Mouse (Mus musculus) neural tube, embryonic 13.5 days (tissue): ENCODE results near the gene Zc2hc1c. TPM values are rescaled to one million over a fixed set of nuclear protein-coding genes. Genes with fewer than 3 reads are reported as not detected.

Experiments used
- ATAC-seq: fragments of 200-750 bp; cut with Nextera tagmentation; 2 replicates; pipeline ENCODE4 v1.8.0; 2017; ENCODE audit warnings: low read depth, mild to moderate bottlenecking, moderate TSS enrichment, moderate library complexity
- H3K27ac ChIP-seq: fragments of 300-500 bp; sonication (generic); replicated peaks from 2 replicates; pipeline ENCODE4 v1.5.1; 2015; ENCODE audit warnings: moderate library complexity, mild to moderate bottlenecking, inconsistent platforms
- H3K27me3 ChIP-seq: fragments of 300-500 bp; sonication (generic); 2 replicates; pipeline ENCODE4 v1.6.1; 2015; ENCODE audit warnings: mild to moderate bottlenecking, inconsistent platforms
- H3K36me3 ChIP-seq: fragments of 300-500 bp; sonication (generic); 2 replicates; pipeline ENCODE4 v1.6.1; 2015; ENCODE audit warnings: mild to moderate bottlenecking, inconsistent platforms
- H3K4me1 ChIP-seq: fragments of 300-500 bp; sonication (generic); replicated peaks from 2 replicates; pipeline ENCODE4 v1.6.1; 2015; ENCODE audit warnings: inconsistent platforms
- H3K4me2 ChIP-seq: fragments of 300-500 bp; sonication (generic); 2 replicates; pipeline ENCODE4 v1.6.1; 2015; ENCODE audit warnings: inconsistent platforms, mild to moderate bottlenecking, moderate library complexity
- H3K4me3 ChIP-seq: fragments of 300-500 bp; sonication (generic); 2 replicates; pipeline ENCODE4 v1.5.1; 2015; ENCODE audit warnings: mild to moderate bottlenecking, inconsistent platforms
- H3K9ac ChIP-seq: fragments of 300-500 bp; sonication (generic); 2 replicates; pipeline ENCODE4 v1.6.1; 2015; ENCODE audit warnings: moderate library complexity, mild to moderate bottlenecking, inconsistent platforms
- H3K9me3 ChIP-seq: fragments of 300-500 bp; sonication (generic); 2 replicates; pipeline ENCODE4 v1.6.1; 2016; ENCODE audit warnings: inconsistent platforms
- WGBS: fragments of 180-500 bp; shearing (Covaris S2); methylation state at CpG from one replicate; pipeline ENCODE4 v1.1.7; 2015; 5-methylcytosine and 5-hydroxymethylcytosine counted together
- polyA plus RNA-seq: library from polyadenylated mRNA; unstranded; fragments of >200 nt; fragmentation: Nextera tagmentation; extraction: Ambion mirVana; gene quantifications from 2 replicates; pipeline ENCODE4 v1.2.1, GENCODE M21; 2015

The Zc2hc1c gene
- polyA plus RNA-seq: 1.1 and 1.2 TPM in 2 replicates

DNA sequence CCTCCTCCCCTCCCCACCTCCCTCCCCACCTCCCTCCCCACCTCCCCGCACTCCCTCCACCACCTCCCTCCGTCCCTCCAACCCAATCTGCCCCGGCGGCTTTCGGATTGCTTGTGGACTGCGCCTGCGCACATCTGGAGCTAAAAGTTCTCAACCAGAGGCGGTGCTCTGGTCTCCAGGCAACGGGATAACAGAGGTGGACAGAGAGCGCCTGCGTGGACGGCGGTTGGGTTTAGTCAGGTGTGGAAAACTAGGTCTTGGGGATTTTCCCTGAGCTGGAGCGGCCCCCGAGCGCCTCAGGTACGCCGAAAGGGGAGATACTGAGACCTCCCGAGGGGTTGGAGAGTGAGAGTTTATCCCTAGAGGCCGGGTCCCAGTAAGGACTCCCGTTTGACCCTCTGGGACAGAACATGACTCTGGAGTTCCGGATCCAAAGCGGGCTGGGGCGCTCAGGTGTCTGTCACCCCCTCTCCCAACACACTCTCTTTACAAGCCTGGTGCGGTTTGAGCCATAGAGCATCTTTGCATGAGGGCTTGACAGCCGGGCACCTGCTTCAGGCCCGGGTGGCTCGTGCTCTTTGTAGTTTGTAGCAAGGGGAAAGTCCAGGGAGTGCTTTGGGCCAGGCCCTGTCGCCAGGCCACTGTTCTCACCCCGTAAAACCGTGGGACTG, at the start of gene Zc2hc1c:
Gene Zc2hc1c, plus strand, starts transcription at position 106 of the 671 bp plus-strand sequence.
- Histone ChIP-seq H3K9me3 (no peaks in the 10 kb centered on the region; the same call in 1 of the 2 replicates), H3K4me1 (peaks cover 14% of the 10 kb centered on the region), H3K27me3 (peaks cover 5% of the 10 kb centered on the region), H3K9ac (peak within 1 kb of the TSS; percentile 70), H3K4me3 (peak within 1 kb of the TSS; percentile 48), H3K27ac (no peak within 1 kb of the TSS), H3K4me2 (peak within 1 kb of the TSS; percentile 86), H3K36me3 (no peaks in the 10 kb centered on the region)
- WGBS: 3% methylated on average over 30 of the region's 31 CpGs
- peak; percentile 90 for ATAC-seq

DNA sequence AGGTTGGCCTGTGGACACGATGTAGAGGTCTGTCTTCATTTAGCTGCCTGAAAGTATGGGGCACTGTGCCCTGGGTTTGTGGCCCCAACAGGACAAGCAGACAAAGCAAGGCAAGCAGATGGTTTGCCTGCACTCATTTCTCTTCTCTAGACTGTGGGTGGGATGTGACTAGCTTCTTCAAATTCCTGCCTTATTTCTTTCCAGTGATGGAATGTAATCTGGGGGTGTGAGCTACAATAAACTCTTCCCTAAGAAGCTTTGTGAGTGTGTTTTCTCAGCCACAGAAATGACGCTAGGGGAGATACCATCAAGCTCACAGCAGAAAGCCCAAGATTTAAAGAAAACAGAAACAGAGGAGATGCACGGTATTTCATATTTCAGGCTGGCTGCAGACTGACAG, 36.3 kb upstream of the Zc2hc1c start:
- peaks cover 22% of the 10 kb centered on the region for H3K36me3 ChIP-seq
- no peak overlapping the region for H3K9ac ChIP-seq
- H3K9me3 ChIP-seq: no peaks in the 10 kb centered on the region
- H3K27me3 ChIP-seq: no peaks in the 10 kb centered on the region
- no peak for ATAC-seq
- H3K4me2 ChIP-seq: no peak overlapping the region
- H3K4me3 ChIP-seq: no peak overlapping the region
- WGBS: 86% methylated on average over 3 of the region's 3 CpGs
- H3K4me1 ChIP-seq: no peaks in the 10 kb centered on the region
- no peak overlapping the region for H3K27ac ChIP-seq

DNA sequence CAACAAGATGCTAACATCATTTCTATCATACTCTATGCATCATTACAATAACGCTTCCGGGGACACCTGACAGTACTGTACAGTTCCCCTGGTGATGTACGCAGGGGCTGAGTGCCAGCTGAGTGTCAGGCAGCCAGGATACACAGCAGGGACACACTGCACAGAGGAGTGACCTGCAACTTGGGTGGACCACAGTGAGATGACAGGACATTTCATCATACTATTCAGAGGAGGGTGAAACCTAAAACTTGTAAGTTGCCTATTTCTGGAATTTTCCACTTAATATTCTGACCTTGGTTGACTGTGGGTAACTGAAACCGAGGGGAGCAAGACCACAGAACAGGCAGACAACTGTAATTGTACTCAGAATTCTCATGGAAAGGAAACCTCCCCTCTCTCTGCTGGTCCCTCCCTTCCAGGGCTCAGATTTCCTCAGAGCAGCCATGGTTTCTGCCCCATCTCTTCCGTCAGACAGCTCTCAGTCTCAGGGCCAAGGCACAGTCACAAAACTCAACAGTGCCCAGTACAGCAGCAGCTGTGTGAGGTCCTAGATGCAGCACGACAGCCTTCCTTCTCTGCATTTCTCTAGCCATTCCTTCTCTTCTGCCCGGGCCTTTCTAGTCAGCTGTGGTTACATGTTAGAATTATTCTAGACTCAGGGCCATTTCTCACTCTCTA, 32.2 kb upstream of the Zc2hc1c start:
- H3K27me3 ChIP-seq: no peaks in the 10 kb centered on the region
- H3K36me3 ChIP-seq: peaks cover 20% of the 10 kb centered on the region
- no peak overlapping the region for H3K9ac ChIP-seq
- ATAC-seq: no peak
- no peaks in the 10 kb centered on the region for H3K9me3 ChIP-seq
- H3K4me1 ChIP-seq: no peaks in the 10 kb centered on the region
- H3K27ac ChIP-seq: no peak overlapping the region
- 68% methylated on average over 7 of the region's 7 CpGs for WGBS
- H3K4me3 ChIP-seq: no peak overlapping the region
- H3K4me2 ChIP-seq: no peak overlapping the region

DNA sequence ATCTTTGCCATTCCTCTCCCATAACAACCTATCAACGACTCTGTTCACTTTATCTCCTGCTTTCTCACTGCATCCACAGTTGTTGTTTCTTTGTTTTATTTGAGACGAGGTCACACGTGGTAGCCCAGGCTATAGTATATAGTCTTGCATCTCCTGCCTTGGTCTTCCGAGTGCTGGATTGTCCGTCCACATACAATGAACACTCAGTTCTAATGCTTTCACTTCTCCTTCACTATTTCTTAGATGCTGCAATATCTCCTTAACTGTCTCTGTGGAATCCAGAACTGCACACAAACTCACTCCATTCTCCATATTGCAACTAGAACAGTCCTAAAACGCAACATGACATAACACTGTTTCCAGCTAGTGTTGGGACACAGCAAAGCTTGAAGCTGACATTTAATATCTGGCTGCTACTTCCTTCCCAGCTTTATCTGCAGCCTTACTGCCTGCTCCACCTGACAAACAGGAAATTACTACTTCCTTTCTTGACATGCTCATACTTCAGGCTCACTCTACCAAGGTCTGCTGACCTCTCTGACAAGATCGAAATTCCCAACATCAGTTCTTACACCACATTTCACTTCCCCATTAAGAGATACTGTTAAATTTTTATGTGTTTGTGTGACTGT, 31.3 kb upstream of the Zc2hc1c start:
- Histone ChIP-seq H3K9ac (no peak overlapping the region), H3K27ac (no peak overlapping the region), H3K4me2 (no peak overlapping the region), H3K36me3 (peaks cover 20% of the 10 kb centered on the region), H3K27me3 (no peaks in the 10 kb centered on the region), H3K4me3 (no peak overlapping the region), H3K9me3 (no peaks in the 10 kb centered on the region), H3K4me1 (no peaks in the 10 kb centered on the region)
- 85% methylated on average over 7 of the region's 7 CpGs for WGBS
- ATAC-seq: no peak

DNA sequence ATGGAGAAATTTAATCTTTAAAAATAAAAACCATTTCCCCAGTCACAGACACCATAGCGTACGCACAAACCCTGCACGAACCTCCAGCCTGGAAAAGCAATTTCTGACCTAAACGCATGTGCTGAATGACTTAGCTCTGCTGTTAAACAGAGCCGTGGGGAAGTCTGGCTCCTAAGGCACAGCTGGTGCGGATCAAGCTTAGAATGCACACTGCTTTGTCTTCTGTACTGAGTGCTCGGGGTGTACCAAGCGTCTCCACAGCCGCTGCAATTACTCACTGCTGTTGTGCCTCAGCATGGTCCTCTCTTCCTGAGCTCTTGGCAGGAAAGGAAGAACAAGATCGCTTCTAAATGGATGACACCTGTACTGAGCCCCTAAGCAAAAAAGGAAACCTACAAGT, 25.9 kb upstream of the Zc2hc1c start:
- no peak for ATAC-seq
- peaks cover 16% of the 10 kb centered on the region for H3K4me1 ChIP-seq
- H3K36me3 ChIP-seq: peaks cover 20% of the 10 kb centered on the region
- no peak overlapping the region for H3K4me3 ChIP-seq
- no peaks in the 10 kb centered on the region for H3K9me3 ChIP-seq
- H3K27me3 ChIP-seq: no peaks in the 10 kb centered on the region
- WGBS: 40% methylated on average over 10 of the region's 10 CpGs
- peak overlapping the region; percentile 64 for H3K27ac ChIP-seq
- no peak overlapping the region for H3K4me2 ChIP-seq
- H3K9ac ChIP-seq: peak overlapping the region; percentile 14; the same call in 1 of the 2 replicates

DNA sequence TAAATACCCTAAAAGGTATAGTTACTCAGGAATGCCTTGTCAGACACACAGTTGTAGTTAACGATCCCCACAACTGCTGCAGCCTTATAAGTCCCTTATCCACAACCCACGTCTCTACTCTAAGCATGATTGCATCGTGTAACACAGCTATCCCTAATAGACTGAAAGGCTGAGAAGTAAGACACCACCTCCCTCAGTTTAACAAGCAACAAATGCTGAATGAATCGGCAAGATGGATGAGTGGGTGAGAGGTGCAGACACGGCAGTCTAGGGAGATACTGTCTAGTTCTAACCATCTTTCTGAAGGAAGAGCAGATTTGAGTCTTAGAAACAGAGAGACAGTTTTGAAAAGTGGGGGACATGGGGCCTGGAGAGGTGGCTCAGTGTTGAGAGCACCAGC, 25.2 kb upstream of the Zc2hc1c start:
- peaks cover 16% of the 10 kb centered on the region for H3K4me1 ChIP-seq
- H3K4me2 ChIP-seq: no peak overlapping the region
- no peak overlapping the region for H3K9ac ChIP-seq
- H3K9me3 ChIP-seq: no peaks in the 10 kb centered on the region
- no peaks in the 10 kb centered on the region for H3K27me3 ChIP-seq
- H3K36me3 ChIP-seq: peaks cover 22% of the 10 kb centered on the region
- no peak overlapping the region for H3K4me3 ChIP-seq
- no peak for ATAC-seq
- 0 out of 2 replicates have a peak overlapping the region, but pooled peaks have one; percentile 64 for H3K27ac ChIP-seq
- 87% methylated on average over 5 of the region's 5 CpGs for WGBS

DNA sequence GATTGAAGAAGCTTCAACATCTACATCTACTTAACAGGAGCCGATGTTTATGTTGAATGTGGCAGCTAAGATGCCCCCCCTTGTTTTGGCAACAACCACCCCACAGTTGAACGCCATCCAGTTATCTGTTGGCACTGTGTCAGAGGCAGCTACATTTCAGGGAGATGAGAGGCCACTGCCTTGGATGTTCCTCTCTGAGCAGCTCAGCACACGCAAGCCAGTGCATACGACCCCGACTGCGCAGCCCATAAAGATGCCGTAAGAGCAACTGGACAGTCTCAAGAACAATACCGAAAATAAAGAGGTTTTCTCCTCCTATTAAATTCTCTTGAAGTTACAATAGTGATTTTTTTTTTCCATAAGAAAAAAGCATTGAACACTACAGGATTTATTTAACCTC, 23.9 kb upstream of the Zc2hc1c start:
- Histone ChIP-seq H3K27me3 (no peaks in the 10 kb centered on the region), H3K36me3 (peaks cover 13% of the 10 kb centered on the region), H3K27ac (no peak overlapping the region), H3K4me3 (no peak overlapping the region), H3K9ac (no peak overlapping the region), H3K4me1 (peaks cover 16% of the 10 kb centered on the region), H3K4me2 (no peak overlapping the region), H3K9me3 (no peaks in the 10 kb centered on the region)
- ATAC-seq: no peak
- WGBS: 80% methylated on average over 8 of the region's 8 CpGs

DNA sequence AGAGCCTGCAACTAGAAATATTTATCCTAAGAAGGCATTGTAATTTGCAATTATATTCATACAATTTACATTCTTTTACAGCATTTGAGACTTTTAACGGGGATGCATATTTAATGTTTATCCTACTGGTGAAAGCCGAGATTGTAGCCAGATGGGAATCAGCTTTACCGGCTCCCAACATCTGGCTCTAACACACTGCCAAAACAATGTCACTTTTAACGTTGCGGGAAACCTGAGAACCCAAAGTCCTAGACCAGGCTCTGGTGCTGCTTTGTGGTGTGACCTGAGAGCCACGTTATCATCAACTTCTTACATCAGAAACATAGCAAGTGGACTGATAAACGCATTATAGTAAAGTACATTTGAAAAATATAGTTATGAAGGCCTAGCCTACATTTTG, 23.5 kb upstream of the Zc2hc1c start:
- Histone ChIP-seq H3K9ac (no peak overlapping the region), H3K27ac (no peak overlapping the region), H3K4me2 (no peak overlapping the region), H3K4me3 (no peak overlapping the region), H3K9me3 (no peaks in the 10 kb centered on the region), H3K36me3 (peaks cover 13% of the 10 kb centered on the region), H3K4me1 (peaks cover 18% of the 10 kb centered on the region), H3K27me3 (no peaks in the 10 kb centered on the region)
- ATAC-seq: no peak
- WGBS: 67% methylated on average over 7 of the region's 7 CpGs

DNA sequence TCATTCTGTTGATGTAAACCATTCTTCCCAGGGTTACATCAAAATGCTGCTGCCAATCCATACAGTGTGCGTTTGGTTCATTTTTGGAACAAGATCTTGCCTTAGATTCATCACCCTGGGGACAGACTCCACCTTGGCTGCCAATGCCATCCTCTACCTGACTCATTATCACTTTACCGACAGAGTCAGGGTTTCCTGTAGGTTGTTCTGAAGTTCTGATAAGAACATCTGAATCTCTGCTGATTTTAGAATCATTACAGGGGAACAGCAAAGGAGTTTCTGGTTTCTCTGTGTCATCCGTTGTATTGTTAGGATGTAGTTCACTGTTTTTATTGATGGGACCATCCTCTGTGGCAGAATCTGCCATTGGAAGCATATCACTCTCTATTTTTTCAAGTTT, 22.1 kb upstream of the Zc2hc1c start:
- H3K27me3 ChIP-seq: no peaks in the 10 kb centered on the region
- no peak overlapping the region for H3K27ac ChIP-seq
- ATAC-seq: no peak
- no peak overlapping the region for H3K4me2 ChIP-seq
- H3K9ac ChIP-seq: no peak overlapping the region
- H3K4me1 ChIP-seq: peaks cover 20% of the 10 kb centered on the region
- 96% methylated on average over 3 of the region's 3 CpGs for WGBS
- H3K9me3 ChIP-seq: no peaks in the 10 kb centered on the region
- H3K4me3 ChIP-seq: no peak overlapping the region
- peaks cover 13% of the 10 kb centered on the region for H3K36me3 ChIP-seq

DNA sequence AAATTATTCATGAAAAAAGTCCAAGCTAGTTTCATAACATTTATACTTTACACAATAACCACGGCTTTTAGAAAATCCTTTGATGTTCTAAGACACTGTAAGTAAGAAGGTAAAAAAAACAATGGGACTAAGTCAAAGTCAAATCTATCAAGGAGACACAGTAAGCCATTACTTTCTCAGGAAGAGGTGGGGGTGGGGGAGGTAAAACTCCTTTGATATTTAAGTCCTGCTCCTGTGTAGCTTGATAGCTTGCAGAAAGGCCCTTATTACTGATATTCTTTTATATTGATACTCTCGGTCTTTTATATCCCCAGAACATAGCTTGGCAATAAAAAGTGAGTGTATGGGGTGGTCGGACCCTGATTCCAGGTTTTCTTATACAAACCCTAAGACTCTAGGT, 18.6 kb upstream of the Zc2hc1c start:
- Histone ChIP-seq H3K4me1 (peaks cover 11% of the 10 kb centered on the region; the same call in 1 of the 2 replicates), H3K27me3 (no peaks in the 10 kb centered on the region), H3K4me2 (peak overlapping the region; percentile 63), H3K9ac (peak overlapping the region; percentile 68), H3K9me3 (no peaks in the 10 kb centered on the region), H3K27ac (peak overlapping the region; percentile 78), H3K36me3 (peaks cover 13% of the 10 kb centered on the region), H3K4me3 (peak overlapping the region; percentile 50)
- 0 out of 2 replicates have a peak, but pooled peaks have one; percentile 3 for ATAC-seq
- WGBS: 50% methylated on average over 3 of the region's 3 CpGs

DNA sequence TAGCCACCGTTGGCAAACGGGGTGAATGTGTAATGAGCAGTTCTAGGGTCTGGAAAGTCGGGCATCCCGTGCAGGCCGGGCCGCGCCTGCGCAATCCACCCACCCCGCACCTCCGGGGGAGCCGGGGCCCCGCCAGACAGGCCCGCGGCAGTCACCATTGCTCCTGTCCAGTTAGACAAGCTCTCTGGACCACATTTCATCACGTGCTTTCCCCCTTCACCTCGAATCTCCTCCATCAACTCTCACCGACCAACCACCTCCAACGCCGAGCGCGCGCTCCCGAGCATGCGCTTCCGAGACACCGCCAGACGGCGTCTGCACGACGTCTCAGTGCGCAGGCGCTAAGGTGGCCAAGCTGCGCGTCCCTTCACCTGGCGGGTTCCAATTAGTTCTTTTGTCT, 18.1 kb upstream of the Zc2hc1c start, which contains the start of gene Mlh3:
Gene Mlh3, minus strand, starts transcription at position 281 of the 400 bp plus-strand sequence.
- no peaks in the 10 kb centered on the region for H3K9me3 ChIP-seq
- H3K36me3 ChIP-seq: peaks cover 13% of the 10 kb centered on the region
- H3K27ac ChIP-seq: peak within 1 kb of the TSS; percentile 78
- peak within 1 kb of the TSS; percentile 68 for H3K9ac ChIP-seq
- no peaks in the 10 kb centered on the region for H3K27me3 ChIP-seq
- H3K4me2 ChIP-seq: peak within 1 kb of the TSS; percentile 63
- H3K4me3 ChIP-seq: peak within 1 kb of the TSS; percentile 50
- peak; percentile 95 for ATAC-seq
- WGBS: under 1% methylated on average over 35 of the region's 35 CpGs
- 0 out of 2 replicates have a peak, but pooled peaks cover 11% of the 10 kb centered on the region for H3K4me1 ChIP-seq
